Mouse (Mus musculus): Measurements from ENCODE around the gene Tmem56.

DNA sequence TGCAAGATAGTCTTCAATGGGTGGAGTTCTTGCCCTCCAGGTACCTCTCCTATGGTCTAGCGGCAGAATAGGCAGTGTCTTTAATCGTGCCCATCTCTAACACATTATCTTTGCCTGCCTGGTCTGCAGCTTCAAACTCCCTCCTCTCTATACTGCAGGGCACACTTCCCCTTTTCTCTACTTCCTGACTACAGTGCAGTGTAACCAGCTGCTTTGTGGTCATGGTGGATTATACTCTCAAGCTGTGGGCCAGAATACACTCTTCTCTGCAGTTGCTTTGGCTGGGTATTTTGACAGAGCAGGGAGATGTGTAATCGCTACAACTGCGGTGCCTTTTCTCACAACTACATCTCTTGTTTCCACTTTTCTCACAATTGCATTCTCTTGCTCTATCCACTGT lies 40.0 kb downstream of the Tmem56 start:
- TF ChIP-seq CTCF (IDR thresholded peaks at IDR 0.05; ENCODE audit: control insufficient read depth, insufficient read depth, insufficient replicate concordance, low read depth, low read length) (no peak), POLR2A (IDR thresholded peaks at IDR 0.05; ENCODE audit: control insufficient read depth, low read depth, low read length) (no peak)

All from testis, adult 2 months (tissue).